Mouse (Mus musculus): ENCODE data around the gene Cxcr2.
A peak's percentile ranks its signal among the peaks of the same experiment; 100 is the strongest.

Cxcr2 gene

GRCm38 (mm10) chr1:74197726-74198470 lies 44.1 kb downstream of the Cxcr2 start:
- no peak for DNase-seq (ENCODE audit: low spot score)

GRCm38 (mm10) chr1:74199046-74199445 lies 45.3 kb downstream of the Cxcr2 start:
- DNase-seq (ENCODE audit: low spot score) = no peak

GRCm38 (mm10) chr1:74201048-74201844 lies 47.5 kb downstream of the Cxcr2 start:
- DNase-seq (ENCODE audit: low spot score) = no peak

- DNase-seq (ENCODE audit: low spot score) = no peak
Observed at GRCm38 (mm10) chr1:74203457-74203856, 49.7 kb downstream of the Cxcr2 start.

- peak; percentile 36 for DNase-seq (ENCODE audit: low spot score)
Observed at GRCm38 (mm10) chr1:74205881-74206280, 52.1 kb downstream of the Cxcr2 start.

- peak; percentile 9 for DNase-seq (ENCODE audit: low spot score)
Observed at GRCm38 (mm10) chr1:74206642-74207041, 52.9 kb downstream of the Cxcr2 start.

- DNase-seq (ENCODE audit: low spot score) = no peak
Observed at GRCm38 (mm10) chr1:74207906-74208305, 54.1 kb downstream of the Cxcr2 start.

- no peak for DNase-seq (ENCODE audit: low spot score)
Observed at GRCm38 (mm10) chr1:74208941-74209340, 55.2 kb downstream of the Cxcr2 start.
